Mouse (Mus musculus) embryonic facial prominence, embryonic 11.5 days (tissue): Measurements from ENCODE around the gene Gipc1. TPM values are rescaled to one million over a fixed set of nuclear protein-coding genes. Genes with fewer than 3 reads are reported as not detected.

Experiments
- ATAC-seq: fragments of 200-750 bp; cut with Nextera tagmentation; replicated peaks from 2 replicates; pipeline ENCODE4 v1.8.0; 2017; ENCODE audit warnings: low read depth; ENCODE audit not compliant: insufficient number of reproducible peaks, low FRiP score, low TSS enrichment
- DNase-seq: peaks from one replicate; pipeline ENCODE4 v3.0.0-alpha.2; 2015; ENCODE audit warnings: low spot score
- H3K27ac ChIP-seq: fragments of 300-500 bp; sonication (generic); replicated peaks from 2 replicates; pipeline ENCODE4 v1.5.1; 2014; ENCODE audit warnings: mild to moderate bottlenecking, low read depth, low read length, control low read depth
- H3K27me3 ChIP-seq: fragments of 300-500 bp; sonication (generic); 2 replicates; pipeline ENCODE4 v1.6.1; 2014; ENCODE audit warnings: mild to moderate bottlenecking, low read length, moderate library complexity, mixed read lengths; ENCODE audit not compliant: control insufficient read depth, insufficient read depth
- H3K36me3 ChIP-seq: fragments of 300-500 bp; sonication (generic); replicated peaks from 2 replicates; pipeline ENCODE4 v1.6.1; 2014; ENCODE audit warnings: low read depth, mild to moderate bottlenecking, low read length, moderate library complexity, mixed read lengths; ENCODE audit not compliant: control insufficient read depth, insufficient read depth
- H3K4me1 ChIP-seq: fragments of 300-500 bp; sonication (generic); 2 replicates; pipeline ENCODE4 v1.6.1; 2014; ENCODE audit warnings: low read length, mixed read lengths; ENCODE audit not compliant: control insufficient read depth, insufficient read depth
- H3K4me2 ChIP-seq: fragments of 300-500 bp; sonication (generic); 2 replicates; pipeline ENCODE4 v1.6.1; 2014; ENCODE audit warnings: low read depth, mild to moderate bottlenecking, control low read depth, low read length, moderate library complexity
- H3K4me3 ChIP-seq: fragments of 300-500 bp; sonication (generic); 2 replicates; pipeline ENCODE4 v1.5.1; 2014; ENCODE audit warnings: low read depth, low read length, control low read depth
- H3K9ac ChIP-seq: fragments of 300-500 bp; sonication (generic); replicated peaks from 2 replicates; pipeline ENCODE4 v1.6.1; 2014; ENCODE audit warnings: mild to moderate bottlenecking, control low read depth, low read length
- H3K9me3 ChIP-seq: fragments of 300-500 bp; sonication (generic); replicated peaks from 2 replicates; pipeline ENCODE4 v1.6.1; 2016; ENCODE audit warnings: mild to moderate bottlenecking, low read length, inconsistent platforms, mixed read lengths; ENCODE audit not compliant: control insufficient read depth
- WGBS: fragments of 180-500 bp; shearing (Covaris S2); extraction: QIAGEN DNeasy Blood & Tissue Kit; methylation state at CpG from one replicate; pipeline ENCODE4 v1.1.7; 2014; 5-methylcytosine and 5-hydroxymethylcytosine counted together
- polyA plus RNA-seq: library from polyadenylated mRNA; unstranded; fragments of >200 nt; fragmentation: Nextera tagmentation; extraction: Ambion mirVana; gene quantifications from 2 replicates; pipeline ENCODE4 v1.2.1, GENCODE M21; 2014

Gipc1 gene
- polyA plus RNA-seq, result 169 and 177 TPM in 2 replicates

DNA sequence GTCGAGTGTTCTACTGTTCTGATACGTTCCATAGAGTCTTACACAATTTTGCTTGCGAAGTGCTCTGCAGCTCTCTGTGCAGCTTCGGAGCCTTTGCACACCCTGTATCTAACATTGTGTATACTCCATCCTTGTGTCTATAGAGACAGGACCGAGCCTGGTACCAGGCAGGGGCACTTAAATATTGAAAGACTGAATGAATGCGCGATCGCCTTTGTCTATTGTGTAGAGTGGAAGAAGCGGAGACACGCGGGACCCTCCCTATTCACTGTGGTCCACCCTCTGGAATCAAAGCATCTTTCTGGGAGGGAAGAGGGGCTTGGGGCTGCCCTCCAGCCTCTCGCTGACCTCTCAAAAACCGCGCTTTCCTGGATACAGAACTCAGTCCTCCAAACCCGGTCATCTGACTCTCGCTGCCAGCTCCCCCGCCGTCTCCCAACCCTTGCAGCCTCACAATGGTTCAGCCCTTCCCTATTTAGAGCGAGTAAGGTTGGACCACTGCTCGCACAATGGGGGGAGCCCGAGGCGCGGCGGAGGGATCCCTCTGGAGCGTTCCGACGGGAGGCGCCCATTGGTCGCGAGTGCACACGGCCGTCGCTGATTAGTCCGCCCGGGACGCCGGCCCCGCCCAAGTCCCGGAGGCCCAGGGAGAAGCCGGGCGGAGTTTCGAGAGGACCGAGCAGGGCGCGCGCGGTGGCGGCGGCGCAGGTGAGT lies at the start of gene Gipc1:
Gene Gipc1 (plus strand): TSS at position 648 of the 714 bp plus-strand sequence.
- H3K27ac ChIP-seq, result peak within 1 kb of the TSS; percentile 74
- DNase-seq (peak; percentile 99), ATAC-seq (peak; percentile 95)
- peak within 1 kb of the TSS; percentile 86 for H3K4me3 ChIP-seq
- peak within 1 kb of the TSS; percentile 83 for H3K9ac ChIP-seq
- H3K27me3 ChIP-seq, result no peaks in the 10 kb centered on the region
- peaks cover 9% of the 10 kb centered on the region for H3K4me1 ChIP-seq
- 5% methylated on average over 44 of the region's 50 CpGs for WGBS
- H3K9me3 ChIP-seq, result no peaks in the 10 kb centered on the region
- peak within 1 kb of the TSS; percentile 92 for H3K4me2 ChIP-seq
- H3K36me3 ChIP-seq, result no peaks in the 10 kb centered on the region; the same call in 1 of the 2 replicates

DNA sequence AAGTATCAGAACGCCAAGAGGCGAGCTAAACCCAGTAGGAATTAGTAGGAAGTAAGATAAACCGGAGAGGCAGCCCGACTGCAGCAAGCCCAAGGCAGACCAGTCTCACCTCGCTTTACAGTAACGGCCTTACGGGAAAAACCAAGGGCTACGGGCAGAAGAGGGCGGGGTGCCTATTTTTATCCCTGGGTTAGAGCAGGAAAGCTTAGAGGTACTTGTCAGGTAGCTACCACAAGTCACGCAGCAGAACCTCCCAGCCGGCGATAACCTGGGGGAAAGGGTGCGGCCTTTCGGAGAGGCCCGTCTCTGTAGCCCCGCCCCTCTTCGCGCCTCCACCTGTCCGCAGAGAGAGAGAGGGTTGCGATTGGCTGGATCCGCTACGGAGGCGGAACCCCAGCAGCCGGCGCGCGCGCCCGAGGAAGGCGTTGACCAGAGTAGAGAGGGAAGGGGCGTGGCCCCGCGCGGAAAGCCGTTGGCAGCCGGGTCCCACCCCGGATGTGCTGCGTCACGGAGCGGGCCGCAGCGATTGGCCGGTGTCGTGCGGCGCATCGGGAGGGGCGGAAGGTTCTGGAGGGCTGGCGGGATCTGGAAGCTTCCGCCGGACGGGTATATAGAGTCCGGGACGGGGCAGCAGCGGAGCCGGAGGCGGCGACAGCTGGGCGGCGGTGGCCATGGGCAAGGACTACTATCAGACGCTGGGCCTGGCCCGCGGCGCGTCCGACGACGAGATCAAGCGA lies 44.6 kb upstream of the Gipc1 start, which contains the start of the genes Tecr and Dnajb1:
Gene Tecr (minus strand): TSS at position 311 of the 737 bp plus-strand sequence.
Gene Dnajb1 (plus strand): TSS at position 533 of the 737 bp plus-strand sequence.
- ATAC-seq, result peak; percentile 96
- DNase-seq, result peak; percentile 100
- Histone ChIP-seq H3K27ac (peak within 1 kb of the TSS; percentile 93), H3K9ac (peak within 1 kb of the TSS; percentile 89), H3K27me3 (no peaks in the 10 kb centered on the region), H3K4me3 (peak within 1 kb of the TSS; percentile 80), H3K4me1 (peaks cover 3% of the 10 kb centered on the region), H3K36me3 (peaks cover 11% of the 10 kb centered on the region), H3K4me2 (peak within 1 kb of the TSS; percentile 84), H3K9me3 (no peaks in the 10 kb centered on the region)
- WGBS, result under 1% methylated on average over 64 of the region's 69 CpGs

DNA sequence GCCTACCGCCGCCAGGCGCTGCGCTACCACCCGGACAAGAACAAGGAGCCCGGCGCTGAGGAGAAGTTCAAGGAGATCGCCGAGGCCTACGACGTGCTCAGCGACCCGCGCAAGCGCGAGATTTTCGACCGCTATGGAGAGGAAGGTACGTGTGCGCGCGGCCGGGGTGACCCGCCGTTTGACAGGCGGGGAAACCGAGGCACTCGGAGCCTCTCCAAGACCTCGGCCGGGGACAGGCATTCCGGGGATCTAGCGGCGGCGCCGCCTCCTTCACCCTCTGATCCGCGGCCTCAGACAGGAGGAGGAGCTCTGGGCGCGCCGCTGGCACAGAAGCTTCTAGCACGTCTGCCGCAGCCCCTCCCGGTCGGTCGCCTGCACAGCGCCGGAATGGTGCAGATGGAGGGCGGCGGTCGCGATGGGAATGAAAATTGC lies 44.1 kb upstream of the Gipc1 start:
- H3K4me2 ChIP-seq, result peak overlapping the region; percentile 84
- under 1% methylated on average over 51 of the region's 51 CpGs for WGBS
- peak overlapping the region; percentile 80 for H3K4me3 ChIP-seq
- ATAC-seq (peak; percentile 64), DNase-seq (peak; percentile 76)
- no peaks in the 10 kb centered on the region for H3K9me3 ChIP-seq
- H3K27ac ChIP-seq, result peak overlapping the region; percentile 93
- peaks cover 3% of the 10 kb centered on the region for H3K4me1 ChIP-seq
- H3K9ac ChIP-seq, result peak overlapping the region; percentile 89
- H3K36me3 ChIP-seq, result peaks cover 11% of the 10 kb centered on the region
- H3K27me3 ChIP-seq, result no peaks in the 10 kb centered on the region

DNA sequence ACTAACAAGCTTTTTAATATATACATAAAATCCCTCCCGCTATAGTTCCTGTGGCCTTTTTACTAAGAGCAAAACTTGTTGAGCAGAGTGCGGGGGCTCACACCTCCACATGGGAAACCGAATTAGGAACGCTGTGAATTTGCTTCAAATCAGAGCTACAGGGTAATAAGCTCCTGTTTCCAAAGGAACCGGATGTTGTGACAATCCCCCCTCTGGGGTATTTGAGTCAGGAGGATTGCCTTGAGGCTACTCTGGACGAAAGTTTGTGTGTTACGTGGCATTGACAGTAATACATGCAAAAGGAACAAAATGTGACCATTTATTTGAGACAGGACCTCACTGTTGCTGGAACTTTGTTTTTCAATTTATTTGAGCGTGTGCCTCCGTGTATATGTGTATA lies 43.4 kb upstream of the Gipc1 start:
- Histone ChIP-seq H3K4me1 (peaks cover 3% of the 10 kb centered on the region), H3K4me2 (peak overlapping the region; percentile 84), H3K27ac (peak overlapping the region; percentile 93; the same call in 1 of the 2 replicates), H3K4me3 (peak overlapping the region; percentile 80), H3K9ac (peak overlapping the region; percentile 89), H3K36me3 (peaks cover 11% of the 10 kb centered on the region), H3K9me3 (no peaks in the 10 kb centered on the region), H3K27me3 (no peaks in the 10 kb centered on the region)
- 29% methylated on average over 9 of the region's 9 CpGs for whole genome bisulfite sequencing
- DNase-seq, result peak; percentile 28
- ATAC-seq, result no peak

DNA sequence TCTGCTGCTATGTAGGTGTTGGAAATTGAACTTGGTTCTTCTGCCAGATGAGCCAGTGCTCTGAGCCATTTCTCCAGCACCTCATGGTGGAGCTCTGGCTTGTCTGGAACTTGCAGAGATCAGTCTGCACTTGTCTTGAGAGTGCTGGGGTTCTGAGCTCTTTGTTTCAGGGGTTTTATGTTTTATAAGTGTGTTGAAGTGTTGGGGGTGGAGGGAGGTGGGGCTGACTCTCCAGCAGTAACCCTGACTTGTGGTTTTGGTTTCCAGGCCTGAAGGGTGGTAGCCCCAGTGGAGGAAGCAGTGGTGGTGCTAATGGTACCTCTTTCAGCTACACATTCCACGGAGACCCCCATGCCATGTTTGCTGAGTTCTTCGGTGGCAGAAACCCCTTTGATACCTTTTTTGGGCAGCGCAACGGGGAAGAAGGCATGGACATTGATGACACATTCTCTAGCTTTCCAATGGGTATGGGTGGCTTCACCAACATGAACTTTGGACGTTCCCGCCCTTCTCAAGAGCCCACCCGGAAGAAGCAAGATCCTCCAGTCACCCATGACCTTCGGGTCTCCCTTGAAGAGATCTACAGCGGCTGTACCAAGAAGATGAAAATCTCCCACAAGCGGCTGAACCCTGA lies 42.8 kb upstream of the Gipc1 start:
- H3K36me3 ChIP-seq, result peaks cover 11% of the 10 kb centered on the region
- DNase-seq, result no peak

DNA sequence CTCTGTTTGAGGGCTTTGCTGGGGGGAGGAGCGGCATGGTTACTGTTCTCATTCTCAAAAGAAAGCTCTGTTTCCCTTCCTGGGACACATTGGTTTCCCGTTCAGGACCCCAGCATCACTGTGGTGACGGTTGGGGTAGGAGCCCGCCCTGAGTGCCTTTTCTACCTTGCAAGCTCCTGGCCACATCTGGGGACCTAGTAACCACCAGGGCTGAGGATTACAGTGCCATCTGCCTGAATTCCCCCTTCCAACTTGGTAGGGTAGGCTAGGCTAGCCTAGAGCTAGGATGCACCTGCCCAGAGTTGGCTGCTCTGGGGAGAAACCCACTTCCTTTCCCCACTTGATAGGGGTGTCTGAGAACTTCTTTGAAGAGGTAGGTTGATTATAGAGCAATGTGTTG lies 40.6 kb upstream of the Gipc1 start:
- no peak overlapping the region for H3K27ac ChIP-seq
- 94% methylated on average over 4 of the region's 4 CpGs for WGBS
- H3K4me3 ChIP-seq, result no peak overlapping the region
- no peaks in the 10 kb centered on the region for H3K27me3 ChIP-seq
- no peaks in the 10 kb centered on the region for H3K9me3 ChIP-seq
- ATAC-seq, result no peak
- peaks cover 11% of the 10 kb centered on the region for H3K36me3 ChIP-seq
- H3K4me2 ChIP-seq, result no peak overlapping the region
- peaks cover 3% of the 10 kb centered on the region for H3K4me1 ChIP-seq
- DNase-seq, result no peak
- no peak overlapping the region for H3K9ac ChIP-seq

More for the DNA sequence above, 42.8 kb upstream of the Gipc1 start:
- Histone ChIP-seq H3K9me3 (no peaks in the 10 kb centered on the region), H3K4me3 (peak overlapping the region; percentile 80), H3K4me1 (peaks cover 3% of the 10 kb centered on the region), H3K4me2 (peak overlapping the region; percentile 84), H3K27ac (no peak overlapping the region), H3K27me3 (no peaks in the 10 kb centered on the region), H3K9ac (peak overlapping the region; percentile 89)
- 97% methylated on average over 10 of the region's 10 CpGs for WGBS
- ATAC-seq, result no peak

DNA sequence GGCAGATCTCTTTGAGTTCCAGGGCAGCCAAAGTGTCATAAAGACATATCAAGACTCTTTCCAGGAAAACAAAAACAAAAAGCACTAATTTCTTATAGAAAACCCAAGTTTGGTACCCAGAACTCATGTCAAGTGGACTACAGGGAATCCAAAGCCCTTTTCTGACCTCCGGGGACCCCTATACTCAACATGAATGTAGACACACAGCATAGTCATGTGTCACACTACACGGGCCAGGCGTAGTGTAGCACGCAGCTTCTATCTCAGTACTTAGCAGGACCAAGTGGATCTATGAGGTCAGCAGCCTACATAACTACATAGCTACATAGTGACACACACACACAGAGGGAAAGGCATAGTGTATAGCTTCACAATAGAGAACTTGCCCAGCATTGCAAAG lies 38.8 kb upstream of the Gipc1 start:
- H3K9me3 ChIP-seq, result no peaks in the 10 kb centered on the region
- WGBS, result 95% methylated on average over 4 of the region's 4 CpGs
- no peak overlapping the region for H3K27ac ChIP-seq
- no peak overlapping the region for H3K4me3 ChIP-seq
- no peak overlapping the region for H3K4me2 ChIP-seq
- no peak overlapping the region for H3K9ac ChIP-seq
- H3K36me3 ChIP-seq, result peaks cover 11% of the 10 kb centered on the region
- H3K4me1 ChIP-seq, result peaks cover 3% of the 10 kb centered on the region
- ATAC-seq (no peak), DNase-seq (no peak)
- no peaks in the 10 kb centered on the region for H3K27me3 ChIP-seq
